Mouse (Mus musculus): ENCODE measurements at regions not wholly inside any gene's neighbourhood (a gene's known extent, or its start where the extent isn't known, plus 50 kb on each side); places are given as distances from the start of the nearest gene placed in this dataset.
A peak's percentile ranks its signal among the peaks of the same experiment; 100 is the strongest.

- Histone ChIP-seq H3K27ac (replicated peaks; ENCODE audit: insufficient read depth, low read depth, low read length) (no peak overlapping the region), H3K79me2 (ENCODE audit: control insufficient read depth, insufficient read depth, low read length) (no peaks in the 10 kb centered on the region), H3K9ac (ENCODE audit: low read depth, low read length) (no peak overlapping the region), H3K4me1 (ENCODE audit: control insufficient read depth, insufficient read depth, low read length) (no peaks in the 10 kb centered on the region), H3K4me3 (ENCODE audit: insufficient read depth, low read depth, low read length) (no peak overlapping the region), H3K36me3 (ENCODE audit: control insufficient read depth, insufficient read depth, low read length) (no peaks in the 10 kb centered on the region), H3K27me3 (ENCODE audit: control insufficient read depth, insufficient read depth, low read length) (no peaks in the 10 kb centered on the region; the same call in 1 of the 2 replicates)
- DNase-seq (ENCODE audit: extremely low read depth, low read depth, low spot score) = no peak
- WGBS = 67% methylated on average over 3 of the region's 3 CpGs
- TF ChIP-seq POLR2A (IDR thresholded peaks at IDR 0.05; ENCODE audit: extremely low read depth, insufficient read depth, low read length) = no peak
- TF ChIP-seq CTCF (IDR thresholded peaks at IDR 0.05; ENCODE audit: low read depth, low read length) = no peak
Observed at GRCm38 (mm10) chr1:127023100-127023499, 181.7 kb upstream of the Mgat5 start.

- H3K27ac ChIP-seq (replicated peaks; ENCODE audit: insufficient read depth, low read depth, low read length) = no peak overlapping the region
- H3K4me3 ChIP-seq (ENCODE audit: insufficient read depth, low read depth, low read length) = no peak overlapping the region
- no peak overlapping the region for H3K9ac ChIP-seq (ENCODE audit: low read depth, low read length)
- TF ChIP-seq CTCF (IDR thresholded peaks at IDR 0.05; ENCODE audit: low read depth, low read length) (peak; percentile 44; the same call in 1 of the 2 replicates), POLR2A (IDR thresholded peaks at IDR 0.05; ENCODE audit: extremely low read depth, insufficient read depth, low read length) (no peak)
- H3K4me1 ChIP-seq (ENCODE audit: control insufficient read depth, insufficient read depth, low read length) = no peaks in the 10 kb centered on the region
- no peaks in the 10 kb centered on the region for H3K27me3 ChIP-seq (ENCODE audit: control insufficient read depth, insufficient read depth, low read length)
- no peaks in the 10 kb centered on the region for H3K79me2 ChIP-seq (ENCODE audit: control insufficient read depth, insufficient read depth, low read length)
- H3K36me3 ChIP-seq (ENCODE audit: control insufficient read depth, insufficient read depth, low read length) = no peaks in the 10 kb centered on the region
- 65% methylated on average over 2 of the region's 2 CpGs for WGBS
- peak; percentile 12 for DNase-seq (ENCODE audit: extremely low read depth, low read depth, low spot score)
Observed at GRCm38 (mm10) chr1:127017698-127018097, 187.1 kb upstream of the Nckap5 start.

- WGBS = 86% methylated on average over 4 of the region's 4 CpGs
- H3K36me3 ChIP-seq (ENCODE audit: control insufficient read depth, insufficient read depth, low read length) = no peaks in the 10 kb centered on the region
Observed at GRCm38 (mm10) chr1:127015894-127016245, 185.3 kb upstream of the Nckap5 start.

GRCm38 (mm10) chr1:127015042-127015893 lies 184.7 kb upstream of the Nckap5 start:
- Histone ChIP-seq H3K4me3 (ENCODE audit: insufficient read depth, low read depth, low read length) (no peak overlapping the region), H3K27me3 (ENCODE audit: control insufficient read depth, insufficient read depth, low read length) (no peaks in the 10 kb centered on the region), H3K79me2 (ENCODE audit: control insufficient read depth, insufficient read depth, low read length) (no peaks in the 10 kb centered on the region), H3K9ac (ENCODE audit: low read depth, low read length) (no peak overlapping the region), H3K4me1 (ENCODE audit: control insufficient read depth, insufficient read depth, low read length) (no peaks in the 10 kb centered on the region), H3K27ac (replicated peaks; ENCODE audit: insufficient read depth, low read depth, low read length) (no peak overlapping the region), H3K36me3 (ENCODE audit: control insufficient read depth, insufficient read depth, low read length) (no peaks in the 10 kb centered on the region)
- WGBS = 53% methylated on average over 8 of the region's 8 CpGs
- peak; percentile 49 for DNase-seq (ENCODE audit: extremely low read depth, low read depth, low spot score)
- no peak for TF ChIP-seq CTCF (IDR thresholded peaks at IDR 0.05; ENCODE audit: low read depth, low read length)
- TF ChIP-seq POLR2A (IDR thresholded peaks at IDR 0.05; ENCODE audit: extremely low read depth, insufficient read depth, low read length) = no peak

More at GRCm38 (mm10) chr1:127015894-127016245, 185.3 kb upstream of the Nckap5 start:
- no peaks in the 10 kb centered on the region for H3K4me1 ChIP-seq (ENCODE audit: control insufficient read depth, insufficient read depth, low read length)
- no peak overlapping the region for H3K9ac ChIP-seq (ENCODE audit: low read depth, low read length)
- no peak for DNase-seq (ENCODE audit: extremely low read depth, low read depth, low spot score)
- H3K27ac ChIP-seq (replicated peaks; ENCODE audit: insufficient read depth, low read depth, low read length) = no peak overlapping the region
- TF ChIP-seq POLR2A (IDR thresholded peaks at IDR 0.05; ENCODE audit: extremely low read depth, insufficient read depth, low read length) (no peak), CTCF (IDR thresholded peaks at IDR 0.05; ENCODE audit: low read depth, low read length) (no peak)
- no peaks in the 10 kb centered on the region for H3K27me3 ChIP-seq (ENCODE audit: control insufficient read depth, insufficient read depth, low read length)
- no peak overlapping the region for H3K4me3 ChIP-seq (ENCODE audit: insufficient read depth, low read depth, low read length)
- H3K79me2 ChIP-seq (ENCODE audit: control insufficient read depth, insufficient read depth, low read length) = no peaks in the 10 kb centered on the region

GRCm38 (mm10) chr1:127011901-127012300 lies 181.3 kb upstream of the Nckap5 start:
- Histone ChIP-seq H3K27ac (replicated peaks; ENCODE audit: insufficient read depth, low read depth, low read length) (no peak overlapping the region), H3K4me3 (ENCODE audit: insufficient read depth, low read depth, low read length) (no peak overlapping the region), H3K27me3 (ENCODE audit: control insufficient read depth, insufficient read depth, low read length) (no peaks in the 10 kb centered on the region), H3K36me3 (ENCODE audit: control insufficient read depth, insufficient read depth, low read length) (no peaks in the 10 kb centered on the region), H3K79me2 (ENCODE audit: control insufficient read depth, insufficient read depth, low read length) (no peaks in the 10 kb centered on the region), H3K9ac (ENCODE audit: low read depth, low read length) (no peak overlapping the region), H3K4me1 (ENCODE audit: control insufficient read depth, insufficient read depth, low read length) (no peaks in the 10 kb centered on the region)
- TF ChIP-seq POLR2A (IDR thresholded peaks at IDR 0.05; ENCODE audit: extremely low read depth, insufficient read depth, low read length) (no peak), CTCF (IDR thresholded peaks at IDR 0.05; ENCODE audit: low read depth, low read length) (peak; percentile 42; the same call in 1 of the 2 replicates)
- WGBS = 65% methylated on average over 6 of the region's 6 CpGs
- peak; percentile 43 for DNase-seq (ENCODE audit: extremely low read depth, low read depth, low spot score)

- no peaks in the 10 kb centered on the region for H3K79me2 ChIP-seq (ENCODE audit: control insufficient read depth, insufficient read depth, low read length)
- no peaks in the 10 kb centered on the region for H3K27me3 ChIP-seq (ENCODE audit: control insufficient read depth, insufficient read depth, low read length)
- DNase-seq (ENCODE audit: extremely low read depth, low read depth, low spot score) = no peak
- no peaks in the 10 kb centered on the region for H3K4me1 ChIP-seq (ENCODE audit: control insufficient read depth, insufficient read depth, low read length)
- no peak overlapping the region for H3K27ac ChIP-seq (replicated peaks; ENCODE audit: insufficient read depth, low read depth, low read length)
- no peak for TF ChIP-seq CTCF (IDR thresholded peaks at IDR 0.05; ENCODE audit: low read depth, low read length)
- no peak for TF ChIP-seq POLR2A (IDR thresholded peaks at IDR 0.05; ENCODE audit: extremely low read depth, insufficient read depth, low read length)
- H3K9ac ChIP-seq (ENCODE audit: low read depth, low read length) = no peak overlapping the region
- H3K4me3 ChIP-seq (ENCODE audit: insufficient read depth, low read depth, low read length) = no peak overlapping the region
- no peaks in the 10 kb centered on the region for H3K36me3 ChIP-seq (ENCODE audit: control insufficient read depth, insufficient read depth, low read length)
- 79% methylated on average over 4 of the region's 4 CpGs for WGBS
Observed at GRCm38 (mm10) chr1:127009699-127010098, 179.1 kb upstream of the Nckap5 start.

All from liver, adult 2 months (tissue).